Mouse (Mus musculus) neural tube, embryonic 14.5 days (tissue): ENCODE data around the gene Utp15. TPM values are rescaled to one million over a fixed set of nuclear protein-coding genes. Genes with fewer than 3 reads are reported as not detected.

Experiments used
- ATAC-seq: fragments of 200-750 bp; cut with Nextera tagmentation; 2 replicates; pipeline ENCODE4 v1.8.0; 2017; ENCODE audit warnings: low read depth, mild to moderate bottlenecking, moderate TSS enrichment, moderate library complexity
- H3K27ac ChIP-seq: fragments of 300-500 bp; sonication (generic); 2 replicates; pipeline ENCODE4 v1.5.1; 2014; ENCODE audit warnings: low read depth, mild to moderate bottlenecking, control low read depth, low read length, moderate library complexity, mixed read lengths
- H3K27me3 ChIP-seq: fragments of 300-500 bp; sonication (generic); 2 replicates; pipeline ENCODE4 v1.6.1; 2014; ENCODE audit warnings: low read length; ENCODE audit not compliant: control insufficient read depth, insufficient read depth
- H3K36me3 ChIP-seq: fragments of 300-500 bp; sonication (generic); 2 replicates; pipeline ENCODE4 v1.6.1; 2014; ENCODE audit warnings: low read length, mixed read lengths; ENCODE audit not compliant: control insufficient read depth, insufficient read depth
- H3K4me1 ChIP-seq: fragments of 300-500 bp; sonication (generic); 2 replicates; pipeline ENCODE4 v1.6.1; 2014; ENCODE audit warnings: low read length; ENCODE audit not compliant: control insufficient read depth, insufficient read depth
- H3K4me2 ChIP-seq: fragments of 300-500 bp; sonication (generic); 2 replicates; pipeline ENCODE4 v1.6.1; 2014; ENCODE audit warnings: mild to moderate bottlenecking, low read depth, low read length, control low read depth
- H3K4me3 ChIP-seq: fragments of 300-500 bp; sonication (generic); 2 replicates; pipeline ENCODE4 v1.5.1; 2014; ENCODE audit warnings: low read depth, low read length, control low read depth, mixed read lengths
- H3K9ac ChIP-seq: fragments of 300-500 bp; sonication (generic); replicated peaks from 2 replicates; pipeline ENCODE4 v1.6.1; 2014; ENCODE audit warnings: low read depth, mild to moderate bottlenecking, control low read depth, low read length, mixed read lengths
- H3K9me3 ChIP-seq: fragments of 300-500 bp; sonication (generic); 2 replicates; pipeline ENCODE4 v1.6.1; 2016; ENCODE audit warnings: low read length; ENCODE audit not compliant: control insufficient read depth
- WGBS: fragments of 180-500 bp; shearing (Covaris S2); extraction: QIAGEN DNeasy Blood & Tissue Kit; methylation state at CpG from one replicate; pipeline ENCODE4 v1.1.7; 2014; 5-methylcytosine and 5-hydroxymethylcytosine counted together
- polyA plus RNA-seq: library from polyadenylated mRNA; unstranded; fragments of >200 nt; fragmentation: Nextera tagmentation; extraction: Ambion mirVana; gene quantifications from 2 replicates; pipeline ENCODE4 v1.2.1, GENCODE M21; 2014

The Utp15 gene
- polyA plus RNA-seq, 1 experiment from 2014 or later = 32.1 TPM

- Histone ChIP-seq H3K4me3 (no peak overlapping the region), H3K9ac (no peak overlapping the region), H3K4me1 (no peaks in the 10 kb centered on the region), H3K4me2 (no peak overlapping the region), H3K36me3 (no peaks in the 10 kb centered on the region), H3K27me3 (no peaks in the 10 kb centered on the region), H3K9me3 (no peaks in the 10 kb centered on the region), H3K27ac (no peak overlapping the region)
- ATAC-seq = no peak
- WGBS = 93% methylated on average over 6 of the region's 6 CpGs
Measured at GRCm38 (mm10) chr13:98297883-98298482, 35.1 kb upstream of the Utp15 start.

GRCm38 (mm10) chr13:98296072-98296471 is 33.2 kb upstream of the Utp15 start:
- Histone ChIP-seq H3K27me3 (no peaks in the 10 kb centered on the region), H3K27ac (no peak overlapping the region), H3K4me1 (no peaks in the 10 kb centered on the region), H3K9ac (no peak overlapping the region), H3K4me2 (no peak overlapping the region), H3K36me3 (no peaks in the 10 kb centered on the region), H3K9me3 (no peaks in the 10 kb centered on the region), H3K4me3 (no peak overlapping the region)
- WGBS = 51% methylated on average over 5 of the region's 5 CpGs
- ATAC-seq = no peak

- H3K9me3 ChIP-seq = no peaks in the 10 kb centered on the region
- H3K27ac ChIP-seq = no peak overlapping the region
- H3K4me3 ChIP-seq = no peak overlapping the region
- no peak for ATAC-seq
- no peaks in the 10 kb centered on the region for H3K27me3 ChIP-seq
- no peak overlapping the region for H3K4me2 ChIP-seq
- no peak overlapping the region for H3K9ac ChIP-seq
- WGBS = 86% methylated on average over 8 of the region's 8 CpGs
- H3K36me3 ChIP-seq = no peaks in the 10 kb centered on the region
- no peaks in the 10 kb centered on the region for H3K4me1 ChIP-seq
Measured at GRCm38 (mm10) chr13:98291712-98292111, 28.9 kb upstream of the Utp15 start.

- no peaks in the 10 kb centered on the region for H3K9me3 ChIP-seq
- no peak overlapping the region for H3K4me2 ChIP-seq
- no peak overlapping the region for H3K9ac ChIP-seq
- H3K36me3 ChIP-seq = no peaks in the 10 kb centered on the region
- H3K27ac ChIP-seq = no peak overlapping the region
- no peaks in the 10 kb centered on the region for H3K27me3 ChIP-seq
- no peaks in the 10 kb centered on the region for H3K4me1 ChIP-seq
- WGBS = 45% methylated on average over 2 of the region's 2 CpGs
- no peak overlapping the region for H3K4me3 ChIP-seq
- ATAC-seq = no peak
Measured at GRCm38 (mm10) chr13:98290719-98291118, 27.9 kb upstream of the Utp15 start.

- no peak overlapping the region for H3K4me2 ChIP-seq
- no peak overlapping the region for H3K4me3 ChIP-seq
- H3K9ac ChIP-seq = no peak overlapping the region
- H3K27me3 ChIP-seq = no peaks in the 10 kb centered on the region
- ATAC-seq = no peak
- H3K27ac ChIP-seq = no peak overlapping the region
- H3K4me1 ChIP-seq = no peaks in the 10 kb centered on the region
- WGBS = 80% methylated on average over 12 of the region's 12 CpGs
- H3K36me3 ChIP-seq = no peaks in the 10 kb centered on the region
- no peaks in the 10 kb centered on the region for H3K9me3 ChIP-seq
Measured at GRCm38 (mm10) chr13:98280990-98281650, 18.3 kb upstream of the Utp15 start.

- no peaks in the 10 kb centered on the region for H3K27me3 ChIP-seq
- H3K9ac ChIP-seq = no peak within 1 kb of the TSS
- peaks cover 9% of the 10 kb centered on the region for H3K36me3 ChIP-seq
- no peak within 1 kb of the TSS for H3K27ac ChIP-seq
- WGBS = 94% methylated on average over 5 of the region's 5 CpGs
- no peak within 1 kb of the TSS for H3K4me2 ChIP-seq
- no peaks in the 10 kb centered on the region for H3K9me3 ChIP-seq
- ATAC-seq = no peak
- H3K4me3 ChIP-seq = no peak within 1 kb of the TSS
- no peaks in the 10 kb centered on the region for H3K4me1 ChIP-seq
Measured at GRCm38 (mm10) chr13:98279686-98280085, 16.8 kb upstream of the Utp15 start, which contains the start of gene Gm21976. Gene Gm21976, plus strand, starts transcription at chr13:98279887.

- no peaks in the 10 kb centered on the region for H3K27me3 ChIP-seq
- H3K36me3 ChIP-seq = peaks cover 28% of the 10 kb centered on the region
- H3K27ac ChIP-seq = no peak overlapping the region
- H3K9ac ChIP-seq = no peak overlapping the region
- 83% methylated on average over 2 of the region's 2 CpGs for WGBS
- H3K4me1 ChIP-seq = no peaks in the 10 kb centered on the region
- no peaks in the 10 kb centered on the region for H3K9me3 ChIP-seq
- no peak overlapping the region for H3K4me2 ChIP-seq
- H3K4me3 ChIP-seq = no peak overlapping the region
- ATAC-seq = no peak
Measured at GRCm38 (mm10) chr13:98277501-98277900, 14.7 kb upstream of the Utp15 start.

- H3K27me3 ChIP-seq = no peaks in the 10 kb centered on the region
- no peaks in the 10 kb centered on the region for H3K9me3 ChIP-seq
- H3K27ac ChIP-seq = no peak overlapping the region
- WGBS = 87% methylated on average over 7 of the region's 7 CpGs
- ATAC-seq = no peak
- peaks cover 40% of the 10 kb centered on the region for H3K36me3 ChIP-seq
- H3K4me3 ChIP-seq = no peak overlapping the region
- no peak overlapping the region for H3K4me2 ChIP-seq
- no peaks in the 10 kb centered on the region for H3K4me1 ChIP-seq
- H3K9ac ChIP-seq = no peak overlapping the region
Measured at GRCm38 (mm10) chr13:98276253-98276652, 13.4 kb upstream of the Utp15 start.

- Histone ChIP-seq H3K4me2 (no peak overlapping the region), H3K27ac (no peak overlapping the region), H3K4me1 (no peaks in the 10 kb centered on the region), H3K27me3 (no peaks in the 10 kb centered on the region), H3K4me3 (no peak overlapping the region), H3K9ac (no peak overlapping the region), H3K36me3 (peaks cover 46% of the 10 kb centered on the region), H3K9me3 (no peaks in the 10 kb centered on the region)
- ATAC-seq = no peak
- 92% methylated on average over 4 of the region's 4 CpGs for WGBS
Measured at GRCm38 (mm10) chr13:98275646-98276045, 12.8 kb upstream of the Utp15 start.
